Mouse (Mus musculus): ENCODE data around the gene Hint1. TPM values are rescaled to one million over a fixed set of nuclear protein-coding genes. Genes with fewer than 3 reads are reported as not detected.
"Not testable (repeated sequence)": the region's sequence is repeated elsewhere in the genome, so short reads cannot be mapped to it uniquely, and the experiment has no call there.

Hint1 gene
- polyA plus RNA-seq, 1 experiment from 2014 or later, result 694 TPM

DNA sequence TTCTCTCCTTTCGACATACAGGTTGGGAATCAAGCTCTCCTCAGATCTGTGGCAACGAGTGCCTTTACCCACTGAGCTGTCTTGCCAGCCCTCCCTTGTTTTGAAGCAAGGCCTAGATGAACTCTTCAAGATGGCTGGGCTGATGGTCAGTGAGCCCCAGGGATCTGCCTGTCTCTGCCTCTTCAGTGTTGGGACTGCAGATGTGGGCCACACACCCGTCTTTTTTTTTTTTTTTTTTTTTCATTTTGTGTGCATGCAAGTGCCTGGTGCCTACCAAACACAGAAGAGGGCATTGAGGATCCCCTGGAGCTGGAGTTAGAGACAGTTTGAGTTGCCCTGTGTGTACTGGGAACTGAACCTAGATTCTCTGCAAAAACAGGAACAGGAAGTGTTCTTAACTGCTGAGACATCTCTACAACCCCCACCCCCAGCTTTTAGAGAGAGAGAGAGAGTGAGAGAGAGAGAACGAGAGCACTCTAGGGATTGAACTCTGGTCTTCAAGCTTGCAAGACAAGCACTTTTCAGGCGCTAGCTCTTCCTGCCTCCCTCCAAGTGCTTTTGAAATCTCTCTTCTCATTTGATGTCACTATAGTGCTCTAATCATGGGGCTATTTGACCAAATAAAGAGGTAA lies 18.1 kb downstream of the Hint1 start:
- no peak overlapping the region for H3K27ac ChIP-seq (ENCODE audit: low read depth, low read length)
- H3K9ac ChIP-seq (ENCODE audit: low read length), result no peak overlapping the region
- H3K9me3 ChIP-seq (ENCODE audit: control insufficient read depth, low read length), result no peaks in the 10 kb centered on the region
- 82% methylated on average over 5 of the region's 5 CpGs for WGBS
- ATAC-seq (ENCODE audit: low FRiP score) (no peak), DNase-seq (ENCODE audit: low spot score, missing footprints) (peak; percentile 67)
- H3K4me3 ChIP-seq (ENCODE audit: low read depth, low read length), result no peak overlapping the region
- peaks cover 4% of the 10 kb centered on the region; the same call in 1 of the 2 replicates for H3K4me1 ChIP-seq (ENCODE audit: control insufficient read depth, insufficient read depth, low read length)
- H3K36me3 ChIP-seq (ENCODE audit: control insufficient read depth, insufficient read depth, low read length), result no peaks in the 10 kb centered on the region
- H3K4me2 ChIP-seq, result no peak overlapping the region
- no peaks in the 10 kb centered on the region for H3K27me3 ChIP-seq (ENCODE audit: control insufficient read depth, insufficient read depth, low read length)

DNA sequence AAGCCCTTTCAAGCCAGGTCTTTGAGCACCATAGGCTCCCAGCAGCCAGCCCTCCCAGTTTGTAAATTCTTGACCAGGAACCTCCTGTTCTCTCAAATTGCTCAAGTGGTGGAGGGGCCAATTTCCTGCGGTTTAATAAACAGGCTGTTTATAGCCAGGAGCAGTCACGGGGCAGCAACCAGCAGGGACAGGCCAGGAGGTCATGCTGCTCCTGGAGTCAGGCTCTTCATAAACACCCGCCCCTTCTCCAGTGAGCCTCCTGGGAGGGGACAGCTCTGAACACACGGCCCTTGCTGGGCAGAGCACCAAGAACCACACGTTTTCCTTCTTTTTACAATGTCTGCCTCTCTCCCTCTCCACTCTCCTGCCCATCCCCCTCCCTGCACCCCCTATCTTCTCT lies 18.8 kb downstream of the Hint1 start:
- Histone ChIP-seq H3K9me3 (ENCODE audit: control insufficient read depth, low read length) (no peaks in the 10 kb centered on the region), H3K27ac (ENCODE audit: low read depth, low read length) (no peak overlapping the region), H3K4me3 (ENCODE audit: low read depth, low read length) (no peak overlapping the region), H3K27me3 (ENCODE audit: control insufficient read depth, insufficient read depth, low read length) (no peaks in the 10 kb centered on the region), H3K9ac (ENCODE audit: low read length) (no peak overlapping the region), H3K4me1 (ENCODE audit: control insufficient read depth, insufficient read depth, low read length) (peaks cover 4% of the 10 kb centered on the region; the same call in 1 of the 2 replicates), H3K36me3 (ENCODE audit: control insufficient read depth, insufficient read depth, low read length) (no peaks in the 10 kb centered on the region), H3K4me2 (no peak overlapping the region)
- WGBS, result 40% methylated on average over 5 of the region's 5 CpGs
- ATAC-seq (ENCODE audit: low FRiP score), result no peak
- DNase-seq (ENCODE audit: low spot score, missing footprints), result peak; percentile 81

DNA sequence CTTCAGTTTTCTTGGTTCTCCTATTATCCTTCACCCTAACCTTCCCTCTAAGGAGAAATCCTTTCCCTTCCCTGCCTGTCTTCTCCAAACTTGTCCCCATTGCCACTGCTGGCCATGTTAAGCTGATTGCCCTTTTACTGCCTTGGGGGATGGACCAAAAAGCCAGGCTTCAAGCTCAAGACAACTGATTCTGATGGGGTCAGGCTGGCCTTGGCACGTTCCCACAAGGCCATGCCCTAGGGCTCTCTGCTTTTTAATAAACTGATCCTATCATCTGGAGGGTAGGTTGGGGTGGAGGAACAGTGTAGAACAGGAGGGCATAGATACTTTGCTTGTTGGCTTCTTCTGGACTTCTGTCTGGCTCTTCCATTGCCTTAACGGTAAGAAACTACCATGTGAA lies 19.2 kb downstream of the Hint1 start:
- Histone ChIP-seq H3K9ac (ENCODE audit: low read length) (no peak overlapping the region), H3K27ac (ENCODE audit: low read depth, low read length) (no peak overlapping the region), H3K9me3 (ENCODE audit: control insufficient read depth, low read length) (no peaks in the 10 kb centered on the region), H3K4me2 (no peak overlapping the region), H3K27me3 (ENCODE audit: control insufficient read depth, insufficient read depth, low read length) (no peaks in the 10 kb centered on the region), H3K36me3 (ENCODE audit: control insufficient read depth, insufficient read depth, low read length) (no peaks in the 10 kb centered on the region), H3K4me3 (ENCODE audit: low read depth, low read length) (no peak overlapping the region), H3K4me1 (ENCODE audit: control insufficient read depth, insufficient read depth, low read length) (peaks cover 4% of the 10 kb centered on the region; the same call in 1 of the 2 replicates)
- DNase-seq (ENCODE audit: low spot score, missing footprints), result peak; percentile 21
- no peak for ATAC-seq (ENCODE audit: low FRiP score)
- 88% methylated on average over 2 of the region's 2 CpGs for WGBS

DNA sequence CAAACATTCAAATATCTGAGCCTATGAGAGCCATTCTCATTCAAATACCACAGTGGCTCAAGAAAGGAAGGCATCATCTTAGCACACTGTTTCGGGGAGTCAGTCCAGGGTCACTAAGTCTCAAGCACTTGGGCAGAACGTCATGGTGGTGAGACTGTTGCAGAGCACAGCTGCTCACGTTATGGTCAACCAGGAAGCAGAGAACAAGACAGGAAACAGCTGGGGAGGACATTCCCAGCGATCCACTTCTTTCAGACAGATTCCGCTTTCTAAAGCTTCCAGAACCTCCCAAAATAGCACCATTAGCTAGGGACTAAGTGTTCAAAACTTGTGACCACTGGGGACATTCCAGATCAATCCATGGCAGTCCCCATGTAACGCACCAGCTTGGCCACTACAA lies 21.7 kb downstream of the Hint1 start:
- Histone ChIP-seq H3K4me1 (ENCODE audit: control insufficient read depth, insufficient read depth, low read length) (no peaks in the 10 kb centered on the region), H3K27ac (ENCODE audit: low read depth, low read length) (no peak overlapping the region), H3K9ac (ENCODE audit: low read length) (no peak overlapping the region), H3K27me3 (ENCODE audit: control insufficient read depth, insufficient read depth, low read length) (no peaks in the 10 kb centered on the region), H3K4me3 (ENCODE audit: low read depth, low read length) (no peak overlapping the region), H3K9me3 (ENCODE audit: control insufficient read depth, low read length) (no peaks in the 10 kb centered on the region), H3K36me3 (ENCODE audit: control insufficient read depth, insufficient read depth, low read length) (no peaks in the 10 kb centered on the region), H3K4me2 (no peak overlapping the region)
- peak; percentile 31 for DNase-seq (ENCODE audit: low spot score, missing footprints)
- no peak for ATAC-seq (ENCODE audit: low FRiP score)
- 85% methylated on average over 6 of the region's 6 CpGs for WGBS

DNA sequence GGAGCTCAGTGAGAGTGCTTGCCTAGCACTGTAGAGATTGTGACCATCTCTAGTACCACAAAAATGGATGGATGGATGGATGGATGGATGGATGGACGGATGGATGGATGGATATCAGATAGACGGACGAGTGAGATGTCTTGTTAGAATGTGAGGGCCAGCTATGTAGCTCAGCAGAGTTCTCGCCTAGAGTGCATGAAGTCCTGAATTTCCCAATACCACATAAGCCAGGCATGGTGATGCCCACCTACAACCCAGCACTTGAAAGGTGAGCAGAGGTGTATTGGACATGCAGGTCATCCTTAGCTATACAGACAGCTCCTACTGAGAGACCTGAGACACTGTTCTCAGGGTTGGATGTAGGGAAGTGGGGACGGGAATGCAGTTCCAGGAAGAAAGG lies 25.2 kb downstream of the Hint1 start:
- ATAC-seq (ENCODE audit: low FRiP score) (no peak), DNase-seq (ENCODE audit: low spot score, missing footprints) (peak; percentile 64)
- no peak overlapping the region for H3K9ac ChIP-seq (ENCODE audit: low read length)
- H3K4me3 ChIP-seq (ENCODE audit: low read depth, low read length), result no peak overlapping the region
- H3K27me3 ChIP-seq (ENCODE audit: control insufficient read depth, insufficient read depth, low read length), result no peaks in the 10 kb centered on the region
- H3K4me1 ChIP-seq (ENCODE audit: control insufficient read depth, insufficient read depth, low read length), result no peaks in the 10 kb centered on the region
- no peaks in the 10 kb centered on the region for H3K9me3 ChIP-seq (ENCODE audit: control insufficient read depth, low read length)
- H3K36me3 ChIP-seq (ENCODE audit: control insufficient read depth, insufficient read depth, low read length), result no peaks in the 10 kb centered on the region
- H3K4me2 ChIP-seq, result no peak overlapping the region
- no peak overlapping the region for H3K27ac ChIP-seq (ENCODE audit: low read depth, low read length)
- WGBS, result 85% methylated on average over 5 of the region's 5 CpGs

DNA sequence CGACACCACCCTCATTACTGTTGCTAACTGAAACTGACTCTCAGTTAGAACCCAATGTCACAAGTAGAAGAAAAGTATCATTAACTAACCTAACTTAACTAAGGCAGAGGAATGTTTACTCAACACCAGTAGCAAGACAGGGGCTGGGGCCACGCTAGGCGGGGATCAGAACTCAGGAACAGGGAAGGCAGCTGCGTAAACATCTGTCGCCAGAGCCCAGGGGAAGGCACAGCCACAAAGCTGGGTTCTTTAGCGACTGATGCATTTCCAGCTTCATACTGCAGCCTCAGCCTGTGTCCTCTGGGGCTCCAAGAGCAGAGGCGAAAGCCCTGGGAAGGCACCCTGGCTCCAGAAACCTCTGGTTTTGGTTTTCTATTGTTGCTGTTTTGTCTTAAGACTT lies 25.9 kb downstream of the Hint1 start:
- no peaks in the 10 kb centered on the region for H3K36me3 ChIP-seq (ENCODE audit: control insufficient read depth, insufficient read depth, low read length)
- H3K9me3 ChIP-seq (ENCODE audit: control insufficient read depth, low read length), result no peaks in the 10 kb centered on the region
- no peak for ATAC-seq (ENCODE audit: low FRiP score)
- DNase-seq (ENCODE audit: low spot score, missing footprints), result peak; percentile 74
- no peak overlapping the region for H3K4me3 ChIP-seq (ENCODE audit: low read depth, low read length)
- no peak overlapping the region for H3K9ac ChIP-seq (ENCODE audit: low read length)
- no peak overlapping the region for H3K4me2 ChIP-seq
- H3K4me1 ChIP-seq (ENCODE audit: control insufficient read depth, insufficient read depth, low read length), result no peaks in the 10 kb centered on the region
- no peaks in the 10 kb centered on the region for H3K27me3 ChIP-seq (ENCODE audit: control insufficient read depth, insufficient read depth, low read length)
- WGBS, result 53% methylated on average over 7 of the region's 7 CpGs
- H3K27ac ChIP-seq (ENCODE audit: low read depth, low read length), result no peak overlapping the region

DNA sequence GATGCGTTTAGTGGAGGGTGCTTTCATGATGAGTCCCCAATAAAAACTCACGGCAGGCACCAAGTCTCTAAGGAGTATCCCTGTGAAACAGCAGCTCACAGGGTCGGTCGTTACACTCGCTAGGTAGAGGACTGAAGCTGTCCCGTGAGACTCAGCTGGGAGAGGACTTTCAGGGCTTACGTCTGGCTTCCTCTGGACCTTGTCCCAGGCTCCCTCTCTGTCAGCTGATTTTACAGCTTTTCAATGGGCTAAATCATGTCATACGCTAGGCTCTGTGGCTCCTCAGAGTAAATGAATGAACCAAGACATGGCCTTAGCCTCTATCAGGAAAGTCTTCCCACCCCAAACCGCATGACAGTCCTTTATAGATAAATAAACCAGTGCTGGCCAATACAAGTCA lies 28.4 kb downstream of the Hint1 start:
- DNase-seq (ENCODE audit: low spot score, missing footprints) (no peak), ATAC-seq (ENCODE audit: low FRiP score) (no peak)
- Histone ChIP-seq H3K4me3 (ENCODE audit: low read depth, low read length) (no peak overlapping the region), H3K4me2 (no peak overlapping the region), H3K9ac (ENCODE audit: low read length) (no peak overlapping the region), H3K9me3 (ENCODE audit: control insufficient read depth, low read length) (no peaks in the 10 kb centered on the region), H3K36me3 (ENCODE audit: control insufficient read depth, insufficient read depth, low read length) (no peaks in the 10 kb centered on the region), H3K27me3 (ENCODE audit: control insufficient read depth, insufficient read depth, low read length) (no peaks in the 10 kb centered on the region), H3K4me1 (ENCODE audit: control insufficient read depth, insufficient read depth, low read length) (0 out of 2 replicates have a peak, but pooled peaks cover 2% of the 10 kb centered on the region), H3K27ac (ENCODE audit: low read depth, low read length) (no peak overlapping the region)
- WGBS, result 76% methylated on average over 9 of the region's 9 CpGs

DNA sequence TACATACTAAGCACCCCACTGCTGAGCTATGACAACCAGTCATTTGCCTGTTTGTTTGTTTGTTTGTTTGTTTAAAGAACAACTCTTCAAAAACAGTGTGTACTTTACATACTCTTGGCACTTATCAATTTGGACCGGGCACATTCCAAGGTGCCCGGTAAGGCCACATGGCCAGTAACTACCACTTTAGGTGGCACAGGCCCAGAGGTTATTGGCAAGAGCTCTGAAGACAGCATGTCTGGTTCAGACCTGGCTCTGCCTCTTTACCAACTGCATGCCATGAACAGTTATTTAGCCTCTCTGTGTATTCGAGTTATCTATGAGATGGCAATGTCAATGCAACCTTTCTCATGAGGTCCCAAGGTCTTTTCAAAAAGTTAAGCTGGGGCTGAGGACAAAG lies 30.5 kb downstream of the Hint1 start:
- ATAC-seq (ENCODE audit: low FRiP score); DNase-seq (ENCODE audit: low spot score, missing footprints): not testable (repeated sequence)
- WGBS, result 89% methylated on average over 3 of the region's 3 CpGs

DNA sequence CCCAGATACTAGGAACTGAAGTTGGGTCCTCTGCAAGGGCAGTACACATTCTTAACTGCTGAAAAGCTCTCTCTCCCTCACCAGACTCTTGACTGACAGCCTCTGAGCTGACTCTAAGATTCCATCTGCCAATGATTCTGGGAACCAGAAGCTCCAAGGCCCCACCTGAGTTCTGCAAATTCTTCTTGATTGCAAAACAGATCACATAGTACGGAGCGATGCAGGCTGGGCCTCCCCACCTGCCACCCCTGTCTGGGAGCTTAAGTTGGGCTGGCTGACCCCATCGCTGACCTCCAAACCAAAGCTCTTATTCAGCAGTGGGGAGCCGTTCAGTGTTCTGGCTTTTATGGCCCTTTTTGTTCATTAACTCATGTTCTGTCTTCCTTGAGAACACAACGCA lies 31.3 kb downstream of the Hint1 start:
- H3K4me2 ChIP-seq, result no peak overlapping the region
- DNase-seq (ENCODE audit: low spot score, missing footprints) (peak; percentile 75), ATAC-seq (ENCODE audit: low FRiP score) (no peak)
- no peaks in the 10 kb centered on the region for H3K9me3 ChIP-seq (ENCODE audit: control insufficient read depth, low read length)
- no peaks in the 10 kb centered on the region for H3K27me3 ChIP-seq (ENCODE audit: control insufficient read depth, insufficient read depth, low read length)
- H3K9ac ChIP-seq (ENCODE audit: low read length), result no peak overlapping the region
- no peaks in the 10 kb centered on the region for H3K36me3 ChIP-seq (ENCODE audit: control insufficient read depth, insufficient read depth, low read length)
- no peak overlapping the region for H3K27ac ChIP-seq (ENCODE audit: low read depth, low read length)
- H3K4me3 ChIP-seq (ENCODE audit: low read depth, low read length), result no peak overlapping the region
- H3K4me1 ChIP-seq (ENCODE audit: control insufficient read depth, insufficient read depth, low read length), result 0 out of 2 replicates have a peak, but pooled peaks cover 2% of the 10 kb centered on the region
- 42% methylated on average over 5 of the region's 5 CpGs for WGBS

More for the DNA sequence above, 30.5 kb downstream of the Hint1 start:
- H3K36me3 ChIP-seq (ENCODE audit: control insufficient read depth, insufficient read depth, low read length); H3K4me3 ChIP-seq (ENCODE audit: low read depth, low read length); H3K9me3 ChIP-seq (ENCODE audit: control insufficient read depth, low read length); H3K27ac ChIP-seq (ENCODE audit: low read depth, low read length); H3K4me1 ChIP-seq (ENCODE audit: control insufficient read depth, insufficient read depth, low read length); H3K27me3 ChIP-seq (ENCODE audit: control insufficient read depth, insufficient read depth, low read length); H3K9ac ChIP-seq (ENCODE audit: low read length); H3K4me2 ChIP-seq: not testable (repeated sequence)

Data from midbrain, embryonic 11.5 days (tissue).